Mouse (Mus musculus) G1E (cell line): ENCODE results near the gene Olfr773. TPM values are rescaled to one million over a fixed set of nuclear protein-coding genes. Genes with fewer than 3 reads are reported as not detected.
"Not testable (repeated sequence)": the region's sequence is repeated elsewhere in the genome, so short reads cannot be mapped to it uniquely, and the experiment has no call there.

Source experiments
- ATAC-seq: 2 replicates; pipeline ENCODE4 v1.8.0; 2016; ENCODE audit warnings: mild to moderate bottlenecking; ENCODE audit not compliant: insufficient number of reproducible peaks, poor library complexity, low FRiP score, severe bottlenecking; ENCODE audit errors: extremely low read depth
- DNase-seq: peaks from one replicate; pipeline ENCODE4 v3.0.0; 2012; ENCODE audit warnings: low spot score
- H3K27me3 ChIP-seq: 2 replicates; pipeline ENCODE4 v1.6.1; 2012; ENCODE audit warnings: mild to moderate bottlenecking, low read length, inconsistent platforms; ENCODE audit not compliant: insufficient read depth
- H3K36me3 ChIP-seq: replicated peaks from 2 replicates; pipeline ENCODE3; 2012; ENCODE audit warnings: mild to moderate bottlenecking, inconsistent platforms
- H3K4me1 ChIP-seq: 2 replicates; pipeline ENCODE4 v1.6.1; 2012; ENCODE audit warnings: low read depth, low read length, inconsistent platforms, mixed read lengths; ENCODE audit not compliant: insufficient read depth
- H3K4me3 ChIP-seq: 2 replicates; pipeline ENCODE4 v1.5.1; 2012; ENCODE audit warnings: low read depth, mild to moderate bottlenecking, inconsistent platforms, low read length, moderate library complexity, mixed read lengths
- H3K9me3 ChIP-seq: replicated peaks from 2 replicates; pipeline ENCODE4 v1.6.1; 2012; ENCODE audit warnings: inconsistent platforms
- CTCF ChIP-seq: IDR thresholded peaks from 2 replicates; pipeline ENCODE4 v1.5.1; 2012; ENCODE audit warnings: low read depth, low read length, inconsistent platforms, mixed read lengths
- GATA1 ChIP-seq: IDR thresholded peaks from 2 replicates; pipeline ENCODE4 v1.6.1; 2012; ENCODE audit warnings: borderline replicate concordance, low read length, inconsistent platforms, mixed read lengths
- GATA2 ChIP-seq: IDR thresholded peaks from 2 replicates; pipeline ENCODE4 v1.6.1; 2012; ENCODE audit warnings: low read depth, low read length, inconsistent platforms, borderline replicate concordance
- POLR2AphosphoS5 ChIP-seq: IDR thresholded peaks from 2 replicates; pipeline ENCODE4 v1.6.1; 2012; ENCODE audit warnings: low read depth, low read length, inconsistent platforms; ENCODE audit not compliant: insufficient replicate concordance
- TAL1 ChIP-seq: conservative IDR thresholded peaks from 2 replicates; pipeline ENCODE4 v1.6.1; 2012; ENCODE audit warnings: low read depth, low read length, inconsistent platforms, mixed read lengths
- polyA plus RNA-seq: library from polyadenylated mRNA; stranded (reverse); fragments of >175 nt; gene quantifications from 2 replicates; pipeline ENCODE4 v1.2.3, GENCODE M21; 2012
- total RNA-seq, 2 experiments: library from RNA; stranded (forward) in 1 of 2; stranded (reverse) in 1 of 2; fragments of 200-1000 nt in 1 of 2; fragments of >200 nt in 1 of 2; fragmentation: Nextera tagmentation in 1 of 2; gene quantifications; 2 replicates each; pipeline ENCODE4 v1.2.3; 2014 to 2017

Olfr773 gene
- total RNA-seq (2014; fragmentation: Nextera tagmentation) (not detected in 2 replicates), total RNA-seq (2017) (not detected in 2 replicates), polyA plus RNA-seq (not detected in 2 replicates)

- not testable (repeated sequence) for H3K27me3 ChIP-seq, DNase-seq, H3K9me3 ChIP-seq, H3K4me1 ChIP-seq, H3K4me3 ChIP-seq, ATAC-seq, H3K36me3 ChIP-seq
Measured at GRCm38 (mm10) chr10:129187319-129187718, at the start of gene Olfr773. TSS of gene Olfr773 (minus strand) at chr10:129187419.

- TF ChIP-seq GATA2: no peak
- no peak for TF ChIP-seq TAL1
- TF ChIP-seq CTCF: no peak
- TF ChIP-seq GATA1: no peak
- TF ChIP-seq POLR2AphosphoS5: no peak
- Histone ChIP-seq H3K4me1 (no peaks in the 10 kb centered on the region), H3K9me3 (no peaks in the 10 kb centered on the region), H3K36me3 (no peaks in the 10 kb centered on the region), H3K27me3 (no peaks in the 10 kb centered on the region), H3K4me3 (no peak within 1 kb of the TSS)
- ATAC-seq (no peak), DNase-seq (no peak)
Measured at GRCm38 (mm10) chr10:129235904-129236303, 48.7 kb upstream of the Olfr773 start, which contains the start of gene Olfr774. TSS of gene Olfr774 (plus strand) at chr10:129236204.

- Histone ChIP-seq H3K4me1 (no peaks in the 10 kb centered on the region), H3K4me3 (no peak overlapping the region), H3K27me3 (no peaks in the 10 kb centered on the region), H3K36me3 (no peaks in the 10 kb centered on the region), H3K9me3 (no peaks in the 10 kb centered on the region)
- no peak for DNase-seq
- ATAC-seq: no peak
- TF ChIP-seq POLR2AphosphoS5 (no peak), TAL1 (no peak), GATA1 (no peak), GATA2 (no peak), CTCF (no peak)
Measured at GRCm38 (mm10) chr10:129230737-129231136, 43.5 kb upstream of the Olfr773 start.

- H3K27me3 ChIP-seq, DNase-seq, ATAC-seq, H3K4me1 ChIP-seq, H3K9me3 ChIP-seq, H3K36me3 ChIP-seq, H3K4me3 ChIP-seq: not testable (repeated sequence)
Measured at GRCm38 (mm10) chr10:129177821-129178220, 9.4 kb downstream of the Olfr773 start, which contains the start of gene Olfr772. TSS of gene Olfr772 (minus strand) at chr10:129177921.

- Histone ChIP-seq H3K4me1 (no peaks in the 10 kb centered on the region), H3K27me3 (no peaks in the 10 kb centered on the region), H3K9me3 (no peaks in the 10 kb centered on the region), H3K36me3 (no peaks in the 10 kb centered on the region), H3K4me3 (no peak within 1 kb of the TSS)
- TF ChIP-seq CTCF: no peak
- no peak for TF ChIP-seq POLR2AphosphoS5
- TF ChIP-seq TAL1: no peak
- no peak for TF ChIP-seq GATA1
- no peak for TF ChIP-seq GATA2
- no peak for ATAC-seq
- DNase-seq: no peak
Measured at GRCm38 (mm10) chr10:129164651-129165050, 22.6 kb downstream of the Olfr773 start, which contains the start of gene Olfr771. TSS of gene Olfr771 (minus strand) at chr10:129164751.

GRCm38 (mm10) chr10:129138898-129139297 lies 48.3 kb downstream of the Olfr773 start, which contains the start of gene Olfr770:
TSS of gene Olfr770 (minus strand) at chr10:129138998.
- Histone ChIP-seq H3K4me1 (no peaks in the 10 kb centered on the region), H3K9me3 (no peaks in the 10 kb centered on the region), H3K4me3 (no peak within 1 kb of the TSS), H3K27me3 (no peaks in the 10 kb centered on the region), H3K36me3 (no peaks in the 10 kb centered on the region)
- DNase-seq (no peak), ATAC-seq (no peak)
- TF ChIP-seq CTCF: no peak

Other genes with a start within 250 kb of the Olfr773 start
Only the 20 nearest of the 22 such genes appear.
- not detected in 2 replicates for gene Olfr9, start 198.0 kb downstream of the Olfr773 start, total RNA-seq (2014; fragmentation: Nextera tagmentation)
- gene Olfr9, start 198.0 kb downstream of the Olfr773 start, total RNA-seq (2017): 0.11 TPM in 1 of 2 replicates, not detected in the other
- gene Olfr9, start 198.0 kb downstream of the Olfr773 start, polyA plus RNA-seq: not detected in 2 replicates
- gene Olfr763, start 176.6 kb downstream of the Olfr773 start, total RNA-seq (2014; fragmentation: Nextera tagmentation): not detected in 2 replicates
- gene Olfr763, start 176.6 kb downstream of the Olfr773 start, total RNA-seq (2017): 0.06 TPM in 1 of 2 replicates, not detected in the other
- not detected in 2 replicates for gene Olfr763, start 176.6 kb downstream of the Olfr773 start, polyA plus RNA-seq
- gene Olfr764-ps1, start 147.5 kb downstream of the Olfr773 start, total RNA-seq (2014; fragmentation: Nextera tagmentation): not detected in 2 replicates
- 0.06 and 0.11 TPM in 2 replicates for gene Olfr764-ps1, start 147.5 kb downstream of the Olfr773 start, total RNA-seq (2017)
- not detected in 2 replicates for gene Olfr764-ps1, start 147.5 kb downstream of the Olfr773 start, polyA plus RNA-seq
- gene Olfr765, start 137.4 kb downstream of the Olfr773 start, total RNA-seq (2014; fragmentation: Nextera tagmentation): not detected in 2 replicates
- gene Olfr765, start 137.4 kb downstream of the Olfr773 start, total RNA-seq (2017): 0.05 TPM in 1 of 2 replicates, not detected in the other
- gene Olfr765, start 137.4 kb downstream of the Olfr773 start, polyA plus RNA-seq: not detected in 2 replicates
- not detected in 2 replicates for gene Olfr766-ps1, start 118.4 kb downstream of the Olfr773 start, total RNA-seq (2014; fragmentation: Nextera tagmentation)
- 0.38 TPM in 1 of 2 replicates, not detected in the other for gene Olfr766-ps1, start 118.4 kb downstream of the Olfr773 start, total RNA-seq (2017)
- not detected in 2 replicates for gene Olfr766-ps1, start 118.4 kb downstream of the Olfr773 start, polyA plus RNA-seq
- gene Olfr767, start 104.5 kb downstream of the Olfr773 start, total RNA-seq (2014; fragmentation: Nextera tagmentation): not detected in 2 replicates
- gene Olfr767, start 104.5 kb downstream of the Olfr773 start, total RNA-seq (2017): 0.05 TPM in 1 of 2 replicates, not detected in the other
- not detected in 2 replicates for gene Olfr767, start 104.5 kb downstream of the Olfr773 start, polyA plus RNA-seq
- gene Olfr768, start 88.0 kb downstream of the Olfr773 start, total RNA-seq (2014; fragmentation: Nextera tagmentation): not detected in 2 replicates
- 0.05 and 0.12 TPM in 2 replicates for gene Olfr768, start 88.0 kb downstream of the Olfr773 start, total RNA-seq (2017)
- not detected in 2 replicates for gene Olfr768, start 88.0 kb downstream of the Olfr773 start, polyA plus RNA-seq
- not detected in 2 replicates for gene Olfr769, start 69.6 kb downstream of the Olfr773 start, total RNA-seq (2014; fragmentation: Nextera tagmentation)
- 0.06 TPM in 1 of 2 replicates, not detected in the other for gene Olfr769, start 69.6 kb downstream of the Olfr773 start, total RNA-seq (2017)
- not detected in 2 replicates for gene Olfr769, start 69.6 kb downstream of the Olfr773 start, polyA plus RNA-seq
- gene Olfr770, start 48.4 kb downstream of the Olfr773 start, total RNA-seq (2014; fragmentation: Nextera tagmentation): not detected in 2 replicates
- gene Olfr770, start 48.4 kb downstream of the Olfr773 start, total RNA-seq (2017): 0.17 TPM in 1 of 2 replicates, not detected in the other
- not detected in 2 replicates for gene Olfr770, start 48.4 kb downstream of the Olfr773 start, polyA plus RNA-seq
- gene Olfr771, start 22.7 kb downstream of the Olfr773 start, total RNA-seq (2014; fragmentation: Nextera tagmentation): not detected in 2 replicates
- 0.11 and 0.29 TPM in 2 replicates for gene Olfr771, start 22.7 kb downstream of the Olfr773 start, total RNA-seq (2017)
- gene Olfr771, start 22.7 kb downstream of the Olfr773 start, polyA plus RNA-seq: not detected in 2 replicates
- not detected in 2 replicates for gene Olfr772, start 9.5 kb downstream of the Olfr773 start, total RNA-seq (2014; fragmentation: Nextera tagmentation)
- gene Olfr772, start 9.5 kb downstream of the Olfr773 start, total RNA-seq (2017): 0.12 and 0.38 TPM in 2 replicates
- gene Olfr772, start 9.5 kb downstream of the Olfr773 start, polyA plus RNA-seq: not detected in 2 replicates
- gene Olfr774, start 48.8 kb upstream of the Olfr773 start, total RNA-seq (2014; fragmentation: Nextera tagmentation): not detected in 2 replicates
- not detected in 2 replicates for gene Olfr774, start 48.8 kb upstream of the Olfr773 start, total RNA-seq (2017)
- gene Olfr774, start 48.8 kb upstream of the Olfr773 start, polyA plus RNA-seq: not detected in 2 replicates
- not detected in 2 replicates for gene Olfr775, start 61.0 kb upstream of the Olfr773 start, total RNA-seq (2014; fragmentation: Nextera tagmentation)
- gene Olfr775, start 61.0 kb upstream of the Olfr773 start, total RNA-seq (2017): 0.27 and 0.29 TPM in 2 replicates
- not detected in 2 replicates for gene Olfr775, start 61.0 kb upstream of the Olfr773 start, polyA plus RNA-seq
- gene Olfr776, start 71.7 kb upstream of the Olfr773 start, total RNA-seq (2014; fragmentation: Nextera tagmentation): not detected in 2 replicates
- gene Olfr776, start 71.7 kb upstream of the Olfr773 start, total RNA-seq (2017): 0.22 and 0.41 TPM in 2 replicates
- gene Olfr776, start 71.7 kb upstream of the Olfr773 start, polyA plus RNA-seq: not detected in 2 replicates
- gene Olfr777, start 84.1 kb upstream of the Olfr773 start, total RNA-seq (2014; fragmentation: Nextera tagmentation): not detected in 2 replicates
- 0.17 and 0.44 TPM in 2 replicates for gene Olfr777, start 84.1 kb upstream of the Olfr773 start, total RNA-seq (2017)
- not detected in 2 replicates for gene Olfr777, start 84.1 kb upstream of the Olfr773 start, polyA plus RNA-seq
- not detected in 2 replicates for gene Olfr780, start 130.7 kb upstream of the Olfr773 start, total RNA-seq (2014; fragmentation: Nextera tagmentation)
- gene Olfr780, start 130.7 kb upstream of the Olfr773 start, total RNA-seq (2017): 0.17 and 0.33 TPM in 2 replicates
- gene Olfr780, start 130.7 kb upstream of the Olfr773 start, polyA plus RNA-seq: not detected in 2 replicates
- not detected in 2 replicates for gene Olfr781, start 141.4 kb upstream of the Olfr773 start, total RNA-seq (2014; fragmentation: Nextera tagmentation)
- not detected in 2 replicates for gene Olfr781, start 141.4 kb upstream of the Olfr773 start, total RNA-seq (2017)
- not detected in 2 replicates for gene Olfr781, start 141.4 kb upstream of the Olfr773 start, polyA plus RNA-seq
- not detected in 2 replicates for gene Olfr782, start 161.4 kb upstream of the Olfr773 start, total RNA-seq (2014; fragmentation: Nextera tagmentation)
- gene Olfr782, start 161.4 kb upstream of the Olfr773 start, total RNA-seq (2017): 0.23 TPM in 1 of 2 replicates, not detected in the other
- not detected in 2 replicates for gene Olfr782, start 161.4 kb upstream of the Olfr773 start, polyA plus RNA-seq
- not detected in 2 replicates for gene Olfr784, start 196.7 kb upstream of the Olfr773 start, total RNA-seq (2014; fragmentation: Nextera tagmentation)
- 0.12 and 0.16 TPM in 2 replicates for gene Olfr784, start 196.7 kb upstream of the Olfr773 start, total RNA-seq (2017)
- not detected in 2 replicates for gene Olfr784, start 196.7 kb upstream of the Olfr773 start, polyA plus RNA-seq
- gene Olfr785, start 218.0 kb upstream of the Olfr773 start, total RNA-seq (2014; fragmentation: Nextera tagmentation): not detected in 2 replicates
- 0.06 TPM in 1 of 2 replicates, not detected in the other for gene Olfr785, start 218.0 kb upstream of the Olfr773 start, total RNA-seq (2017)
- not detected in 2 replicates for gene Olfr785, start 218.0 kb upstream of the Olfr773 start, polyA plus RNA-seq